8 mouse cellular contexts compared by ENCODE assay signal in the genomic region with DNA sequence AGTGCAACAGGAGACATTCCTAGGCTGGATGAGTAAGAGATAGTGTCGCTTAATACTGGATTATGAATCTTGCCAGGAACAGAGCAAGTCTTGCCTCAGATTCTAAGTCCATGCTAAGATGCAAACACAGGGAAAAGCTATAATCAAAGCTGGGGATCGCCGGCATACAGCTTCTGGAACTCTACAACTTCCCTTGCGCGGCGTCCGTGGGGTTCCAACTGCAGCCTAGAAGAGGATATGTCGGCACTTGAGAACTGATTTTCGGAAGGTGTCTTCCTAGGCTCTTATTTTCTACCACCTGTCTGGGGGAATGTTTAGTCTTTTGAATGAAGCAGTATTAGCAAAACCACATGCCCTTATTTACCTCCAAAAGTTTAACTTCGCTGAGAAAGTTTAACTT. TPM values are rescaled to one million over a fixed set of nuclear protein-coding genes. Genes with fewer than 3 reads are reported as not detected.
DNase-seq lines count a peak whose midpoint lies in the region; ATAC-seq and TF ChIP-seq lines count a peak whose summit lies in the region.

No protein-coding gene starts in this region.

- H3K9me3 ChIP-seq in hindbrain, embryonic 13.5 days: no peaks in the 10 kb centered on the region
- H3K9me3 ChIP-seq in liver, embryonic 14.5 days (ENCODE audit: control insufficient read depth, low read length): no peaks in the 10 kb centered on the region

- no peak overlapping the region for H3K27ac ChIP-seq in hindbrain, embryonic 13.5 days
- H3K27ac ChIP-seq in liver, embryonic 14.5 days: no peak overlapping the region

- no peak for ATAC-seq in hindbrain, embryonic 13.5 days (ENCODE audit: low FRiP score)
- ATAC-seq in liver, embryonic 14.5 days (ENCODE audit: insufficient read depth): no peak
- no peak for ATAC-seq in megakaryocyte progenitor cell, adult 5-6 weeks (replicated peaks; ENCODE audit: poor library complexity)
- no peak for ATAC-seq in erythroid progenitor cell, adult 5-6 weeks (replicated peaks; ENCODE audit: low FRiP score, poor library complexity, severe bottlenecking)

- no peak for TF ChIP-seq CTCF in liver, embryonic 14.5 days (IDR thresholded peaks at IDR 0.05; ENCODE audit: low read depth)

- no peak for TF ChIP-seq EP300 in liver, embryonic 14.5 days (IDR thresholded peaks at IDR 0.05; ENCODE audit: low read depth)

- 51% methylated on average over 10 of the region's 10 CpGs for WGBS in hindbrain, embryonic 13.5 days
- 45% methylated on average over 10 of the region's 10 CpGs for WGBS in liver, embryonic 14.5 days (ENCODE audit: insufficient replicate concordance)

- peak; percentile 38 for DNase-seq in cerebellum, adult 9-10 months
- no peak for DNase-seq in cerebellum, postnatal 4 days (ENCODE audit: low spot score in 2 of 2)
- DNase-seq in adipocyte (ENCODE audit: low spot score): peak; percentile 32
- no peak for DNase-seq in liver, embryonic 14.5 days (ENCODE audit: low read depth in 3 of 3, low spot score in 3 of 3)
- DNase-seq in left cerebral cortex, postnatal 36 days (ENCODE audit: low spot score in 2 of 2): no peak

- intact Hi-C loops in left cerebral cortex, postnatal 36 days (cut with DNase I): loop anchor here (2.0 kb wide), 1 partner anchor 41 kb away; the partner anchor contains the start of genes Bbof1 and Entpd5

- peaks cover 23% of the 10 kb centered on the region for H3K4me1 ChIP-seq in hindbrain, embryonic 13.5 days (replicated peaks)
- H3K4me1 ChIP-seq in liver, embryonic 14.5 days (replicated peaks; ENCODE audit: control insufficient read depth in 2 of 2, insufficient read depth in 2 of 2, low read length in 1 of 2): peaks cover 20 to 21% of the 10 kb centered on the region in 2 experiments

- peaks cover 23% of the 10 kb centered on the region for H3K27me3 ChIP-seq in hindbrain, embryonic 13.5 days
- H3K27me3 ChIP-seq in liver, embryonic 14.5 days (ENCODE audit: control insufficient read depth, insufficient read depth, low read length): no peaks in the 10 kb centered on the region

- peak overlapping the region; percentile 80 for H3K4me3 ChIP-seq in hindbrain, embryonic 13.5 days
- peak overlapping the region in 1 of 2 experiments; percentile 92; a peak in 2 of 4 replicates for H3K4me3 ChIP-seq in liver, embryonic 14.5 days (ENCODE audit: insufficient read depth in 1 of 2, low read depth in 2 of 2, low read length in 2 of 2)

- 0 out of 2 replicates have a peak overlapping the region, but pooled peaks have one; percentile 77 for H3K9ac ChIP-seq in hindbrain, embryonic 13.5 days
- H3K9ac ChIP-seq in liver, embryonic 14.5 days (replicated peaks): peak overlapping the region; percentile 75

- H3K4me2 ChIP-seq in hindbrain, embryonic 13.5 days: peak overlapping the region; percentile 98
- peak overlapping the region; percentile 95 for H3K4me2 ChIP-seq in liver, embryonic 14.5 days (ENCODE audit: low read depth)

- H3K36me3 ChIP-seq in hindbrain, embryonic 13.5 days: no peaks in the 10 kb centered on the region
- no peaks in the 10 kb centered on the region for H3K36me3 ChIP-seq in liver, embryonic 14.5 days (replicated peaks; ENCODE audit: control insufficient read depth, insufficient read depth, low read depth)

RNA-seq across cellular contexts. Expression of gene Aldh6a1, which starts 0.9 kb away (rescaled TPM):
- 30.3 and 32.9 TPM in 2 replicates for polyA plus RNA-seq in hindbrain, embryonic 13.5 days (2015; fragmentation: Nextera tagmentation; extraction: Ambion mirVana)
- polyA plus RNA-seq in liver, embryonic 14.5 days (2012; rRNA removed): 8.9 and 10.4 TPM in 2 replicates
- polyA plus RNA-seq in liver, embryonic 14.5 days (2014; fragmentation: Nextera tagmentation; extraction: Ambion mirVana): 24.9 and 26.3 TPM in 2 replicates
- 16.3 and 17.2 TPM in 2 replicates for total RNA-seq in megakaryocyte progenitor cell, adult 5-6 weeks (2015)
- total RNA-seq in megakaryocyte progenitor cell, adult 5-6 weeks (2017): 9.1 and 12.0 TPM in 2 replicates
- 10 to 100 TPM; 44.3 to 49.7 TPM for total RNA-seq in left cerebral cortex, postnatal 36 days (2021)
- 4.2 and 6.8 TPM in 2 replicates for total RNA-seq in erythroid progenitor cell, adult 5-6 weeks (2015; ENCODE audit: low replicate concordance)
- 2.6 and 7.5 TPM in 2 replicates for total RNA-seq in erythroid progenitor cell, adult 5-6 weeks (2017; ENCODE audit: low replicate concordance)

RNA-seq across cellular contexts. Expression of gene Lin52, which starts 1.3 kb away (rescaled TPM):
- polyA plus RNA-seq in hindbrain, embryonic 13.5 days (2015; fragmentation: Nextera tagmentation; extraction: Ambion mirVana): 34.8 and 36.1 TPM in 2 replicates
- polyA plus RNA-seq in liver, embryonic 14.5 days (2012; rRNA removed): 7.4 and 10.8 TPM in 2 replicates
- 10.4 and 12.1 TPM in 2 replicates for polyA plus RNA-seq in liver, embryonic 14.5 days (2014; fragmentation: Nextera tagmentation; extraction: Ambion mirVana)
- 10.1 and 15.8 TPM in 2 replicates for total RNA-seq in megakaryocyte progenitor cell, adult 5-6 weeks (2015)
- total RNA-seq in megakaryocyte progenitor cell, adult 5-6 weeks (2017): 14.2 and 21.0 TPM in 2 replicates
- 10 to 100 TPM; 21.3 to 24.6 TPM for total RNA-seq in left cerebral cortex, postnatal 36 days (2021)
- 19.8 and 41.1 TPM in 2 replicates for total RNA-seq in erythroid progenitor cell, adult 5-6 weeks (2015; ENCODE audit: low replicate concordance)
- 22.0 and 26.2 TPM in 2 replicates for total RNA-seq in erythroid progenitor cell, adult 5-6 weeks (2017; ENCODE audit: low replicate concordance)

RNA-seq across cellular contexts. Expression of gene Rnf113a2, which starts 32.9 kb away (rescaled TPM):
- 25.7 and 28.5 TPM in 2 replicates for polyA plus RNA-seq in hindbrain, embryonic 13.5 days (2015; fragmentation: Nextera tagmentation; extraction: Ambion mirVana)
- 5.4 and 10.0 TPM in 2 replicates for polyA plus RNA-seq in liver, embryonic 14.5 days (2012; rRNA removed)
- polyA plus RNA-seq in liver, embryonic 14.5 days (2014; fragmentation: Nextera tagmentation; extraction: Ambion mirVana): 12.8 and 13.2 TPM in 2 replicates
- 28.4 and 33.5 TPM in 2 replicates for total RNA-seq in megakaryocyte progenitor cell, adult 5-6 weeks (2015)
- 27.4 and 31.9 TPM in 2 replicates for total RNA-seq in megakaryocyte progenitor cell, adult 5-6 weeks (2017)
- 10 to 100 TPM; 11.4 to 13.3 TPM for total RNA-seq in left cerebral cortex, postnatal 36 days (2021)
- 29.8 and 29.9 TPM in 2 replicates for total RNA-seq in erythroid progenitor cell, adult 5-6 weeks (2015; ENCODE audit: low replicate concordance)
- total RNA-seq in erythroid progenitor cell, adult 5-6 weeks (2017; ENCODE audit: low replicate concordance): 14.8 and 15.8 TPM in 2 replicates

RNA-seq across cellular contexts. Expression of gene Bbof1, which starts 41.0 kb away (rescaled TPM):
- polyA plus RNA-seq in hindbrain, embryonic 13.5 days (2015; fragmentation: Nextera tagmentation; extraction: Ambion mirVana): 4.0 TPM in 2 replicates
- 0.12 and 0.33 TPM in 2 replicates for polyA plus RNA-seq in liver, embryonic 14.5 days (2012; rRNA removed)
- 0.25 and 0.44 TPM in 2 replicates for polyA plus RNA-seq in liver, embryonic 14.5 days (2014; fragmentation: Nextera tagmentation; extraction: Ambion mirVana)
- total RNA-seq in megakaryocyte progenitor cell, adult 5-6 weeks (2015): 2.5 and 3.6 TPM in 2 replicates
- total RNA-seq in megakaryocyte progenitor cell, adult 5-6 weeks (2017): 3.0 and 12.4 TPM in 2 replicates
- total RNA-seq in left cerebral cortex, postnatal 36 days (2021): 1 to 10 TPM; 4.6 to 9.0 TPM
- not detected in 2 replicates for total RNA-seq in erythroid progenitor cell, adult 5-6 weeks (2015; ENCODE audit: low replicate concordance)
- 2.6 and 9.1 TPM in 2 replicates for total RNA-seq in erythroid progenitor cell, adult 5-6 weeks (2017; ENCODE audit: low replicate concordance)

RNA-seq across cellular contexts. Expression of gene Entpd5, which starts 41.1 kb away (rescaled TPM):
- 11.4 and 13.0 TPM in 2 replicates for polyA plus RNA-seq in hindbrain, embryonic 13.5 days (2015; fragmentation: Nextera tagmentation; extraction: Ambion mirVana)
- 4.3 and 4.9 TPM in 2 replicates for polyA plus RNA-seq in liver, embryonic 14.5 days (2012; rRNA removed)
- polyA plus RNA-seq in liver, embryonic 14.5 days (2014; fragmentation: Nextera tagmentation; extraction: Ambion mirVana): 10.0 and 10.2 TPM in 2 replicates
- total RNA-seq in megakaryocyte progenitor cell, adult 5-6 weeks (2015): 13.5 and 20.1 TPM in 2 replicates
- total RNA-seq in megakaryocyte progenitor cell, adult 5-6 weeks (2017): 18.4 and 23.7 TPM in 2 replicates
- total RNA-seq in left cerebral cortex, postnatal 36 days (2021): 10 to 100 TPM; 24.0 to 25.4 TPM
- 8.6 and 17.2 TPM in 2 replicates for total RNA-seq in erythroid progenitor cell, adult 5-6 weeks (2015; ENCODE audit: low replicate concordance)
- total RNA-seq in erythroid progenitor cell, adult 5-6 weeks (2017; ENCODE audit: low replicate concordance): 4.8 and 9.2 TPM in 2 replicates

Comparison
In these comparisons a context has a peak if more than half of its experiments do, and no peak if none do; other contexts are left out.
1. DNase-seq: peak in cerebellum, adult 9-10 months (single experiment) and adipocyte (single experiment); none in cerebellum, postnatal 4 days (0 of 2), liver, embryonic 14.5 days (0 of 3) and left cerebral cortex, postnatal 36 days (0 of 2).